Mouse (Mus musculus) testis, adult 2 months (tissue): ENCODE measurements at regions not wholly inside any gene's neighbourhood (a gene's known extent, or its start where the extent isn't known, plus 50 kb on each side); places are given as distances from the start of the nearest gene placed in this dataset.

Experiments
- H3K27ac ChIP-seq: fragments of 200-500 bp; 2 replicates; pipeline ENCODE4 v1.5.1; 2012; ENCODE audit warnings: low read depth, low read length; ENCODE audit not compliant: control insufficient read depth, insufficient read depth
- H3K27me3 ChIP-seq: fragments of 200-500 bp; 2 replicates; pipeline ENCODE4 v1.6.1; 2012; ENCODE audit warnings: mild to moderate bottlenecking, low read length, moderate library complexity; ENCODE audit not compliant: control insufficient read depth, insufficient read depth
- H3K36me3 ChIP-seq: fragments of 200-500 bp; 2 replicates; pipeline ENCODE4 v1.6.1; 2012; ENCODE audit warnings: mild to moderate bottlenecking, low read length; ENCODE audit not compliant: control insufficient read depth, insufficient read depth
- H3K4me1 ChIP-seq: fragments of 200-500 bp; 2 replicates; pipeline ENCODE4 v1.6.1; 2012; ENCODE audit warnings: low read length; ENCODE audit not compliant: control insufficient read depth, insufficient read depth
- H3K4me3 ChIP-seq: fragments of 200-500 bp; 2 replicates; pipeline ENCODE4 v1.5.1; 2012; ENCODE audit warnings: low read depth, mild to moderate bottlenecking, low read length, moderate library complexity, mixed read lengths; ENCODE audit not compliant: control insufficient read depth
- CTCF ChIP-seq: fragments of 200-500 bp; IDR thresholded peaks from 2 replicates; pipeline ENCODE4 v1.5.1; 2012; ENCODE audit warnings: low read depth, mild to moderate bottlenecking, inconsistent platforms, low read length, moderate library complexity; ENCODE audit not compliant: control insufficient read depth, insufficient read depth, insufficient replicate concordance
- POLR2A ChIP-seq: fragments of 200-500 bp; IDR thresholded peaks from 2 replicates; pipeline ENCODE4 v1.6.1; 2012; ENCODE audit warnings: low read depth, mild to moderate bottlenecking, inconsistent platforms, low read length, moderate library complexity; ENCODE audit not compliant: control insufficient read depth

GRCm38 (mm10) chr5:24237201-24237600, 72.4 kb downstream of the Nupl2 start:
- no peaks in the 10 kb centered on the region for H3K36me3 ChIP-seq
- no peaks in the 10 kb centered on the region for H3K27me3 ChIP-seq
- H3K4me1 ChIP-seq = no peaks in the 10 kb centered on the region
- no peak overlapping the region for H3K27ac ChIP-seq
- TF ChIP-seq CTCF (no peak), POLR2A (no peak)
- no peak overlapping the region for H3K4me3 ChIP-seq

- H3K27me3 ChIP-seq = no peaks in the 10 kb centered on the region
- H3K36me3 ChIP-seq = no peaks in the 10 kb centered on the region
- TF ChIP-seq CTCF = no peak
- no peak for TF ChIP-seq POLR2A
- H3K27ac ChIP-seq = no peak overlapping the region
- no peak overlapping the region for H3K4me3 ChIP-seq
- H3K4me1 ChIP-seq = no peaks in the 10 kb centered on the region
These were observed 74.2 kb downstream of the Nupl2 start for GRCm38 (mm10) chr5:24239006-24239405.

GRCm38 (mm10) chr5:24244211-24244610, 79.4 kb downstream of the Nupl2 start:
- H3K27ac ChIP-seq = no peak overlapping the region
- H3K27me3 ChIP-seq = no peaks in the 10 kb centered on the region
- no peaks in the 10 kb centered on the region for H3K36me3 ChIP-seq
- no peak for TF ChIP-seq POLR2A
- no peak for TF ChIP-seq CTCF
- no peak overlapping the region for H3K4me3 ChIP-seq
- no peaks in the 10 kb centered on the region for H3K4me1 ChIP-seq

GRCm38 (mm10) chr5:24255421-24255820, 90.7 kb downstream of the Nupl2 start:
- no peak overlapping the region for H3K4me3 ChIP-seq
- H3K27me3 ChIP-seq = no peaks in the 10 kb centered on the region
- H3K36me3 ChIP-seq = no peaks in the 10 kb centered on the region
- TF ChIP-seq CTCF = no peak
- TF ChIP-seq POLR2A = no peak
- H3K27ac ChIP-seq = no peak overlapping the region
- H3K4me1 ChIP-seq = no peaks in the 10 kb centered on the region

GRCm38 (mm10) chr5:24261098-24261497, 90.3 kb downstream of the Kcnh2 start:
- Histone ChIP-seq H3K4me1 (no peaks in the 10 kb centered on the region; the same call in 1 of the 2 replicates), H3K27me3 (no peaks in the 10 kb centered on the region), H3K36me3 (no peaks in the 10 kb centered on the region), H3K27ac (no peak overlapping the region), H3K4me3 (no peak overlapping the region)
- TF ChIP-seq CTCF = peak; percentile 80; the same call in 1 of the 2 replicates
- TF ChIP-seq POLR2A = no peak

- H3K4me1 ChIP-seq = peaks cover 3% of the 10 kb centered on the region
- TF ChIP-seq CTCF (no peak), POLR2A (no peak)
- no peak overlapping the region for H3K27ac ChIP-seq
- no peaks in the 10 kb centered on the region for H3K27me3 ChIP-seq
- H3K36me3 ChIP-seq = no peaks in the 10 kb centered on the region
- H3K4me3 ChIP-seq = no peak overlapping the region
These were observed 89.3 kb downstream of the Kcnh2 start for GRCm38 (mm10) chr5:24262146-24262545.

- Histone ChIP-seq H3K36me3 (no peaks in the 10 kb centered on the region), H3K4me1 (peaks cover 5% of the 10 kb centered on the region), H3K27ac (no peak overlapping the region), H3K4me3 (no peak overlapping the region), H3K27me3 (no peaks in the 10 kb centered on the region)
- no peak for TF ChIP-seq POLR2A
- TF ChIP-seq CTCF = no peak
These were observed 87.3 kb downstream of the Kcnh2 start for GRCm38 (mm10) chr5:24264151-24264550.

GRCm38 (mm10) chr5:24265431-24265830, 86.0 kb downstream of the Kcnh2 start:
- H3K36me3 ChIP-seq = no peaks in the 10 kb centered on the region
- TF ChIP-seq POLR2A = no peak
- TF ChIP-seq CTCF = no peak
- H3K27ac ChIP-seq = no peak overlapping the region
- no peak overlapping the region for H3K4me3 ChIP-seq
- peaks cover 5% of the 10 kb centered on the region for H3K4me1 ChIP-seq
- H3K27me3 ChIP-seq = no peaks in the 10 kb centered on the region
